Mouse (Mus musculus): ENCODE results near the gene Tmem222.

GRCm38 (mm10) chr4:133265759-133266158 lies 11.8 kb downstream of the Tmem222 start:
- TF ChIP-seq CTCF (IDR thresholded peaks at IDR 0.05; ENCODE audit: insufficient read depth, low read length) (no peak), POLR2A (IDR thresholded peaks at IDR 0.05; ENCODE audit: borderline replicate concordance, extremely low read depth, low read depth, low read length) (no peak)

Measured in lung, adult 2 months (tissue).